Mouse (Mus musculus): ENCODE measurements at regions not wholly inside any gene's neighbourhood (a gene's known extent, or its start where the extent isn't known, plus 50 kb on each side); places are given as distances from the start of the nearest gene placed in this dataset.

- dilution Hi-C loops (cut with MboI; ENCODE audit: extremely low pct_ligation_motif_present, extremely low pct_unique_long_range_greater_than_20kb, low sequenced_read_pairs), result no loop called here
- DNase-seq (ENCODE audit: extremely low read depth), result no peak
- Histone ChIP-seq H3K79me2 (replicated peaks; ENCODE audit: control insufficient read depth, extremely low read depth, insufficient read depth, poor library complexity, severe bottlenecking) (no peaks in the 10 kb centered on the region), H3K9ac (ENCODE audit: insufficient read depth, low read depth) (no peak overlapping the region), H3K9me3 (replicated peaks; ENCODE audit: low read length) (no peaks in the 10 kb centered on the region), H3K4me3 (replicated peaks in 1 of 3; ENCODE audit: low read depth in 2 of 3, low read length in 2 of 3, poor library complexity in 1 of 3) (no peak overlapping the region), H3K36me3 (replicated peaks in 1 of 2; ENCODE audit: control insufficient read depth in 1 of 2, insufficient read depth in 1 of 2, low read length in 1 of 2) (no peaks in the 10 kb centered on the region), H3K27ac (ENCODE audit: insufficient read depth, low read depth) (no peak overlapping the region), H3K4me2 (ENCODE audit: insufficient read depth, low read depth, poor library complexity, severe bottlenecking) (no peak overlapping the region), H3K27me3 (replicated peaks) (no peaks in the 10 kb centered on the region), H3K4me1 (ENCODE audit: control insufficient read depth in 1 of 2, insufficient read depth in 2 of 2) (no peaks in the 10 kb centered on the region)
- TF ChIP-seq BHLHE40 (IDR thresholded peaks at IDR 0.05; ENCODE audit: low read depth, low read length) (no peak), JUND (conservative IDR thresholded peaks at IDR 0.05; ENCODE audit: low read depth, low read length) (no peak), TBP (conservative IDR thresholded peaks at IDR 0.05; ENCODE audit: low read depth, low read length) (no peak), UBTF (IDR thresholded peaks at IDR 0.05; ENCODE audit: low read depth, low read length) (no peak), TCF12 (IDR thresholded peaks at IDR 0.05; ENCODE audit: low read depth, low read length) (no peak), CHD1 (IDR thresholded peaks at IDR 0.05; ENCODE audit: low read depth, low read length) (no peak), EP300 (IDR thresholded peaks at IDR 0.05; ENCODE audit: low read length) (no peak), MAZ (IDR thresholded peaks at IDR 0.05; ENCODE audit: low read depth, low read length) (no peak), MAX (IDR thresholded peaks at IDR 0.05; ENCODE audit: low read length) (no peak), USF1 (IDR thresholded peaks at IDR 0.05; ENCODE audit: low read depth, low read length) (no peak)
- in situ Hi-C loops (cut with MboI; ENCODE audit: low pct_ligation_motif_present, low pct_unique_long_range_greater_than_20kb, low sequenced_read_pairs), result no loop called here
Observed at GRCm38 (mm10) chr6:26779551-26779950, 970.5 kb upstream of the Pot1a start.

GRCm38 (mm10) chr6:26776636-26777035, 967.6 kb upstream of the Pot1a start:
- Histone ChIP-seq H3K27ac (ENCODE audit: insufficient read depth, low read depth) (no peak overlapping the region), H3K9ac (ENCODE audit: insufficient read depth, low read depth) (no peak overlapping the region), H3K79me2 (replicated peaks; ENCODE audit: control insufficient read depth, extremely low read depth, insufficient read depth, poor library complexity, severe bottlenecking) (no peaks in the 10 kb centered on the region), H3K9me3 (replicated peaks; ENCODE audit: low read length) (no peaks in the 10 kb centered on the region), H3K4me2 (ENCODE audit: insufficient read depth, low read depth, poor library complexity, severe bottlenecking) (no peak overlapping the region), H3K36me3 (replicated peaks in 1 of 2; ENCODE audit: control insufficient read depth in 1 of 2, insufficient read depth in 1 of 2, low read length in 1 of 2) (no peaks in the 10 kb centered on the region), H3K4me1 (ENCODE audit: control insufficient read depth in 1 of 2, insufficient read depth in 2 of 2) (no peaks in the 10 kb centered on the region), H3K4me3 (replicated peaks in 1 of 3; ENCODE audit: low read depth in 2 of 3, low read length in 2 of 3, poor library complexity in 1 of 3) (no peak overlapping the region), H3K27me3 (replicated peaks) (no peaks in the 10 kb centered on the region)
- TF ChIP-seq CHD1 (IDR thresholded peaks at IDR 0.05; ENCODE audit: low read depth, low read length) (no peak), NRF1 (IDR thresholded peaks at IDR 0.05; ENCODE audit: low read depth, low read length) (no peak), USF1 (IDR thresholded peaks at IDR 0.05; ENCODE audit: low read depth, low read length) (no peak), SIN3A (IDR thresholded peaks at IDR 0.05; ENCODE audit: low read length) (no peak), POLR2AphosphoS2 (IDR thresholded peaks at IDR 0.05; ENCODE audit: low read depth, low read length) (no peak), ZNF384 (IDR thresholded peaks at IDR 0.05; ENCODE audit: low read depth, low read length) (no peak), E2F4 (IDR thresholded peaks at IDR 0.05; ENCODE audit: insufficient replicate concordance, low read depth, low read length) (no peak), IRF4 (IDR thresholded peaks at IDR 0.05; ENCODE audit: low read depth, low read length) (no peak), HCFC1 (IDR thresholded peaks at IDR 0.05; ENCODE audit: low read depth, low read length) (no peak), BHLHE40 (IDR thresholded peaks at IDR 0.05; ENCODE audit: low read depth, low read length) (no peak), ZKSCAN1 (IDR thresholded peaks at IDR 0.05; ENCODE audit: borderline replicate concordance, low read depth, low read length) (no peak), MAZ (IDR thresholded peaks at IDR 0.05; ENCODE audit: low read depth, low read length) (no peak), NELFE (IDR thresholded peaks at IDR 0.05; ENCODE audit: low read depth, low read length) (no peak), MAFK (IDR thresholded peaks at IDR 0.05; ENCODE audit: insufficient replicate concordance, low read length) (no peak), EP300 (IDR thresholded peaks at IDR 0.05; ENCODE audit: low read length) (no peak)
- DNase-seq (ENCODE audit: extremely low read depth), result no peak
- in situ Hi-C loops (cut with MboI; ENCODE audit: low pct_ligation_motif_present, low pct_unique_long_range_greater_than_20kb, low sequenced_read_pairs) (no loop called here), dilution Hi-C loops (cut with MboI; ENCODE audit: extremely low pct_ligation_motif_present, extremely low pct_unique_long_range_greater_than_20kb, low sequenced_read_pairs) (no loop called here)

All from CH12.LX (cell line).